Mouse (Mus musculus) left cerebral cortex, postnatal 36 days (tissue): ENCODE measurements around the gene Sart3. TPM values are rescaled to one million over a fixed set of nuclear protein-coding genes. Genes with fewer than 3 reads are reported as not detected.
A peak's percentile ranks its signal among the peaks of the same experiment; 100 is the strongest.
"Not testable (repeated sequence)": the region's sequence is repeated elsewhere in the genome, so short reads cannot be mapped to it uniquely, and the experiment has no call there.

ENCODE experiments used
- DNase-seq, 2 experiments: peaks; one replicate each; pipeline ENCODE4 v3.0.0; 2021 to 2022; ENCODE audit warnings: low spot score in 2 of 2, mixed read lengths in 1 of 2
- intact Hi-C: fragments of 180-260 bp; cut with DNase I; formaldehyde crosslinking; loops from one replicate; pipeline ENCODE4 v1.15.1; 2025
- total RNA-seq, 2 experiments: library from RNA; stranded (reverse); gene quantifications; 2 replicates each; pipeline ENCODE4 v1.2.3; 2021

Sart3 gene
- total RNA-seq, result 10 to 100 TPM; 34.3 to 45.9 TPM

DNA sequence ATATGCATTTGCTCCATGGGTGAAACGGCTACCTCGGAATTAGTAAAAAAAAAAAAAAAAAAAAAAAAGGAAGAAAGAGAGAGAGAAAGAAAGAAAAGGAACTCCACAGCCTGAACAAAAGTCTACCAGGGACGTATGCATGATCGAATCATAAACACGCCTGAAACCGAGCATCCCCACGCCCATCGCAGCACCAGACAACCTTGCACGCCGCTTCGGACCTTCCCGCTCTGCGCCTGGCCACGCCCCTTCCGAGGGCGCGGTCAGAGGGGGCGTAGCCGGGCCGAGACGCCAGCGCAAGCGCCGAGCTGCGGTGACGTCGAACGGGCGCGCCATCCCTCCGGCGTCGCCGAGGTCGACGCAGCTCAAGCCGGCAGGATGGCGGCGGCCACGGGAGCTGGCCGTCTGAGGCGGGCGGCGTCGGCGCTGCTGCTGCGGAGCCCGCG, at the start of gene Sart3, which contains the start of gene Iscu:
Gene Sart3, minus strand, starts transcription at position 61 of the 446 bp plus-strand sequence.
Gene Iscu, plus strand, starts transcription at position 299 of the 446 bp plus-strand sequence.
- peak; percentile 94 to 97 for DNase-seq
- intact Hi-C loops, result loop anchor here (2.0 to 5.0 kb wide), 2 partner anchors 35 to 72 kb away; partner anchors contain the start of gene Ficd

DNA sequence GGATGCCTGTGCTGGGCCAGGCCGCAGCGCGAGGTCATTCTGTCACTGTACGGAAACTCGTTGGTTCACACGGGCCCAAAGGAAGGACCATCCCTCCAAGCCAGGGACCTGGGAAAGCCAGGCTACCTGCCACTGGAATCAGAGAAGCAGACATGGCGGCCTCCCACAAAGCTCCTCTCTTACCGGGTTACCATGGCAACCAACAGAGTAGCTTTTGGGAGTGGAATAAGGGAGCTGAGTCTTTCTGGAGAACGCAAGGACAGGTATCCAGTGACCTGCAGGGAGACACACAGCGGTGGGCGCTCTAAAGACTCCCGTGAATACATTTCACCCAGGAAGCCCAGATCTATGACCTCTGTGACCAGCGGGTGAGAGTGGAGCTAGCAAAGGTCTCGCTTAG, 46.3 kb upstream of the Sart3 start:
- intact Hi-C loops, result loop anchor here (10.0 kb wide), 1 partner anchor 454 kb away; no protein-coding TSS in a partner anchor
- DNase-seq, result no peak

DNA sequence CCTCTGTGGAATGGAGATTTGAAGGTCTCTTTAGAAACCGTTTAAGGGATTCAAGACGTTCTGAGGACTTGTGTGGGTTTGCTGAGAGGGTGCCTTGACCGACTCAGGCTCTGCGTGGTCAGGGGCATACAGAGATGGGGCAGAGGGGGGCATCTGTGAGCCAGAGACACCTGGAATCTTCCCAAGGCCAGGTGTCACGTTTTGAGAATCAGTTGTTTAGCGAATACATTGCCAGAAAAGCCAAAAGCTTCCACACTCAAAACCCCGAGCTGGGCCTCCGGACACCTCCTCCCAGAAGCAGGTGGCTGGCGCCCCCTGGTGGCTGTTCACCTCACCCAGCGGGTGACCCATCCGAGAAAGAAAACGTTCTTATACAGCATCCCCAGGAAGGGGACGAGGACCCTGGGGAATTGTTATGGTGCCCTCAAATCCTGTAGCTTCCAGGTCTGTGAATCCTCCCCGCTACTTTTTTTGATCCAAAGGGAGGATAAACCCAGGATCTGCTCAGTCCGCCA, 43.4 kb upstream of the Sart3 start:
- intact Hi-C loops, result loop anchor here (1.0 to 10.0 kb wide), 2 partner anchors 42 to 451 kb away; no protein-coding TSS in a partner anchor
- DNase-seq, result peak; percentile 43 to 46

DNA sequence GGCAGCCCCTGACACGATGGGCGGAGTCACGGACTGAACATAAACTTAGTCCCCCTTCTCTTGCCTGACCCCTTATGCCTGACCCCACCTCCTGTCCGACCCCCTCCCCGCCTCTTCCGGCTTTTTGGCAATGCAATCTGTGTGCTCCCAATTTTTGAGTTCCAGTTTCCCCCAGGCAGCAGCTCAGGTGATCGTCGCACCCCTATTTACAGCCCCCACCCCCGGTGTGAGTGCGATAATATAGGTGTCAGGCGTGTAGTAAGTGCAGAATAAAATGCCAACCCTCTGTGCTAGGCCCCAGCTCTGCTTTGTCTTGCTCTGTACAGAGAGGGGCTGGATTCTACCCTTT, 42.7 kb upstream of the Sart3 start:
- intact Hi-C loops, result loop anchor here (10.0 kb wide), 1 partner anchor 450 kb away; no protein-coding TSS in a partner anchor
- DNase-seq, result no peak

- DNase-seq, result no peak
Observed at GRCm38 (mm10) chr5:113814111-113815040, 42.1 kb upstream of the Sart3 start.

GRCm38 (mm10) chr5:113813608-113814007, 41.3 kb upstream of the Sart3 start:
- intact Hi-C loops, result loop anchor here (10.0 kb wide), 1 partner anchor 449 kb away; no protein-coding TSS in a partner anchor

More at GRCm38 (mm10) chr5:113814111-113815040, 42.1 kb upstream of the Sart3 start:
- intact Hi-C loops, result loop anchor here (10.0 kb wide), 1 partner anchor 450 kb away; no protein-coding TSS in a partner anchor

GRCm38 (mm10) chr5:113812638-113813037, 40.3 kb upstream of the Sart3 start:
- intact Hi-C loops, result loop anchor here (10.0 kb wide), 1 partner anchor 448 kb away; no protein-coding TSS in a partner anchor

More at GRCm38 (mm10) chr5:113813608-113814007, 41.3 kb upstream of the Sart3 start:
- DNase-seq, result no peak

DNA sequence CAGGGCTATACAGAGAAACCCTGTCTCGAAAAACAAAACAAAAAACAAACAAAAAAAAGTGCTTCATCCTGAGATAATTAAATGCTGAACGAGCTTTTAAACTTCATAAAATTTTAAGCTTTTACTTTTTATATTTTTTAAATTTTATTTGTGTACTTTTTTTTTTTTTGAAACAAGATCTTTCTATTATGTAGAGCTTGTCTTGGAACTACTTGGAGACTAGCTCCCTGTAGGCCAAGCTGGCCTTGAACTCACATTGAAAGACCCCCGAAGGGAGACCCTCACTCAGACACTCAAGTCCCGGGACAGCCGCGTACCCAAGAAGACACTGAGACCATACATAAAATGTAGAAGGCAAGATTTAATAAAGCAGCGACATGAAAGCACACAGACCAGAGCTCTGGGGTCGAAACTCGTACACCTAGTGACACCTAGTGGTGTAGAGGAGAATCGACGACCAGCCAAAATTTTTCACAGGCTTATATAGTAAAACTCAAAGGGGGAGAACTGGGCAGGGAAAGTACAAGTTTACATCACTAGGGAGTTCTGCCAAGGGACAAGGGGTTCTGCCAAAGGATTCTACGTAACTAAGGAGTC, 39.6 kb upstream of the Sart3 start:
- not testable (repeated sequence) for DNase-seq
- intact Hi-C loops, result loop anchor here (10.0 kb wide), 1 partner anchor 447 kb away; no protein-coding TSS in a partner anchor

More at GRCm38 (mm10) chr5:113812638-113813037, 40.3 kb upstream of the Sart3 start:
- DNase-seq, result no peak

- intact Hi-C loops, result loop anchor here (10.0 kb wide), 1 partner anchor 445 kb away; no protein-coding TSS in a partner anchor
- no peak for DNase-seq
Observed at GRCm38 (mm10) chr5:113810111-113810510, 37.8 kb upstream of the Sart3 start.

DNA sequence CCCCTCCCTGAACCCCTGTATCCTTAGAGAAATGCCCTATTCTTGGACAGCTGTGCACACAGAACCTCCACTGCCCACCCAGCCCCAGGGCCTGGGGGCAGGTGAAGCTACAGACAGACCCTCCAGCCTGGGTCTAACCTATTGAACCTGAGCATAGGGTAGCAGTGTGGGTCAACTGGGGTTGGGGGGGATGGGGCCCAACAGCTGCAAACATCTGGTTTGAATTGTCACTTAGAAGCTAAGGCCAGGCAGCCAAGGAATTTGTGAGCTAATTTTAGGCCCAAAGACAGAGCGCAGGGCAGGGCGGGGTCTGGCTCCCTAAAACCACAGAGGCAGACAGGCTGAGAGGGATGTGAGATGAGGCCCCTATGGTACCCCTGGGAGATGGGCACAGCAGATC, 35.9 kb upstream of the Sart3 start:
- no peak for DNase-seq
- intact Hi-C loops, result no loop called here

GRCm38 (mm10) chr5:113807712-113808111, 35.4 kb upstream of the Sart3 start:
- intact Hi-C loops, result no loop called here
- no peak for DNase-seq

DNA sequence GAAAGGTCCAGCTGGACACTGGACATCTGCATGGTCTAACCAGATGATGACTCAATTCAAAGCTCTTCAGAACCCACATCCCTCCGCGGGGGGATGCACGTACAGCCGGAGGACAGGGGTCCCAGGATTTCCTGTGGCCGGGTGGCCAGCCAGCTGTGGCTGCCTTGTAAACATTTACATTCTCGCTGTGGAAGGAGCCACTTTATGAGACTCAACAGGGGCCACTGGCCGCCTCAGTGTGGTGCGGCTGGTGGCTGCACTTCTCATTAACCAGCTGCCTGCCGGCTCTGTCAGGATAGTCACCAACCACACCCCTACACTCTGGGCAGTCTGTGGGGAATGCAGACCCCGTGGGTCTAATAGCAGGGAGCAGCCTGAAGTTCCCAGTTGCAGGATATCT, 34.1 kb upstream of the Sart3 start:
- DNase-seq, result no peak

DNA sequence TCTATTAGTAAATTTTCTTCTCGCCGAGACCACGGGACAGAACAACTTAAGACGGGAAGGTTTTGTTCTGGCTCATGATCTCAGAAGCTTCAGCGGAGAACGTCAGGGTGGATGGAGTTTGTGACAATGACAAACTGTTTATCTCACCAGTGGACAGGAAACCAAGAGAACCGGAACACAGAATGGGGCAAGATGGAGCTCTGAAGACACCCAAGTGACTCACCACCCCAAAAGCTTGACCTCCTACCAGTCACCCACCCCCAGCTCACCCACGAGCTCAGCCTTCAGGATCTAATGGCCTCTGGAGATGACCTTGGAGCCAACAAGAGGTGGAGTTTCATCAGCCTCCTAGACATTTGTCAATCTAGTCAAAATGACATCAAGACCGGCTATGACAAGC, 33.0 kb upstream of the Sart3 start:
- intact Hi-C loops, result no loop called here
- DNase-seq, result no peak

More for the DNA sequence above, 34.1 kb upstream of the Sart3 start:
- intact Hi-C loops, result no loop called here

DNA sequence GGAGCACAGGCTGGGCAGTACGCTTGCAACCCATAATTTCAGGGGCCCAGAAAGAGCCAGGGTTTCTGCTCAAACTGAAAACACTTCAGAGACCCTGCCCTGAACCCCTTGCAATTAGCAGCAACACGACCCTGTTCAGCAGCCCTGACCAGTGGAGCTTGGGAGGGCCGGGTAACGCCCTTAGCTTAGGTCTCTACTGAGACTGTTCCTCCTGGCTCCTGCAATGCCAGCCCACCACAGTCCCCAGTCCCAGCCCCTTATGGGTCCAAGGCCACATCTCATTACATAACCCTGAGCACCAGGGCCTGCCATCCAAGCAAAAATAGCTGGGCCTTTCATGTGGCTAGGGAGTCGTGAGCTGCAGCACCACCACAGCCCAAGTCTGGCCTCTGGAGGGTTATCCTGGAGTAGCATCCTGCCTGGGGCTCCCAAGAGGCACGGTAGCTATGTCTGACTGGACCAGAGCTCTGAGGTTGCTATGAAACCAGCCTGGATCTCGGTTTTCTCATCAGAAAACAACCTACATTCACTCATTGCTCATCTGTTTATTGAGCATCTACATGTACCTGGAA, 32.2 kb upstream of the Sart3 start:
- intact Hi-C loops, result no loop called here

GRCm38 (mm10) chr5:113800280-113800679, 28.0 kb upstream of the Sart3 start, which contains the start of gene Tmem119:
Tmem119 (minus strand) TSS chr5:113800516.
- intact Hi-C loops, result no loop called here
- DNase-seq, result no peak

More for the DNA sequence above, 32.2 kb upstream of the Sart3 start:
- no peak for DNase-seq

DNA sequence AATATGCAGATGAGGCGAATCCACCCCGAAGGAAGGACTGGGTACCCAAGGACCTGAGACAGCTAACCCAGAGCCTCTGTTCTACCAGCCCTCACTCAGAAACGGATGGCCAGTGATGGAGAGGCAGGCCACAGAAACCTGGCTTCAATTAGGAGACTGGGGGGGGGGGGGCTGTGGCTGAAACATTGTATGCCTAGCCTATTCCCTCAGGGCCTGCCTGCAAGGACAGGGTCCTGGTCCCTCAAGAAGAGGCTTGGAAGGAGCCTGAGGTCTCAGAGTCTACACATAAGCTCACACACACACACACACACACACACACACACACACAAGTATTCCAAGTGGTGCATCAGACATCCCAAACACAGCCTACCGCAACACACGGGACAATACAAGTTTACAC, 27.4 kb upstream of the Sart3 start:
- no peak for DNase-seq
- intact Hi-C loops, result no loop called here

DNA sequence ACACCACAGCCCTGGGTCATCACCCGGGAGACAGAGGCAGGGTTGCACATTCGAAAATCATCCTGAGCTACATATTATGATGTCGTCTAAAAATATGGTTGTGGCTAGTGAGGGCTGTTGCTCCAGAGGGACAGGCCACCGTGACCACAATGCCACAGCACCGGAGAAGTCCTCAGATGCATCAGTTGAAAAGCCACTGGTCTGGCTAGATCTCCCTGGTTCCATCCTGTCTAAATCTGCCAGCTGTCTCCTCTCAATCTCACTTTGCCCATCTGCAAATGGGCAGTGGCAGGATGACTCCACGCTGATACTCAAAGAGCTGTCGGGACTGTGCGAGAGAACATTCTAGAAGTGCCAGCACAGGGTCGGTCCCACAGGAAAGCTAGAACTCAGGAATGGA, 26.2 kb upstream of the Sart3 start:
- no peak for DNase-seq
- intact Hi-C loops, result no loop called here

- intact Hi-C loops, result no loop called here
- no peak for DNase-seq
Observed at GRCm38 (mm10) chr5:113797149-113797882, 25.0 kb upstream of the Sart3 start.
